Mouse (Mus musculus): ENCODE results near the gene Rgl2. TPM values are rescaled to one million over a fixed set of nuclear protein-coding genes. Genes with fewer than 3 reads are reported as not detected.
A peak's percentile ranks its signal among the peaks of the same experiment; 100 is the strongest.

Gene Rgl2
- polyA plus RNA-seq, 1 experiment from 2014 or later: 52.3 TPM

- peak overlapping the region; percentile 47 for H3K4me3 ChIP-seq (replicated peaks; ENCODE audit: low read length)
- H3K36me3 ChIP-seq (ENCODE audit: control insufficient read depth, insufficient read depth): no peaks in the 10 kb centered on the region
- no peak for ATAC-seq
- H3K9me3 ChIP-seq (ENCODE audit: control insufficient read depth, low read length): no peaks in the 10 kb centered on the region
- peak overlapping the region; percentile 68 for H3K9ac ChIP-seq (replicated peaks; ENCODE audit: low read depth, low read length)
- H3K27ac ChIP-seq (ENCODE audit: low read length): peak overlapping the region; percentile 23; the same call in 1 of the 2 replicates
- peaks cover 41% of the 10 kb centered on the region for H3K4me1 ChIP-seq (replicated peaks; ENCODE audit: control insufficient read depth, insufficient read depth, low read length)
- peak overlapping the region; percentile 80 for H3K4me2 ChIP-seq (ENCODE audit: low read length)
- WGBS: under 1% methylated on average over 52 of the region's 52 CpGs
- H3K27me3 ChIP-seq (replicated peaks; ENCODE audit: control insufficient read depth, insufficient read depth, low read length): no peaks in the 10 kb centered on the region
Measured at GRCm38 (mm10) chr17:33919351-33920281, 9.7 kb upstream of the Rgl2 start.

- Histone ChIP-seq H3K27ac (ENCODE audit: low read length) (peak overlapping the region; percentile 23; the same call in 1 of the 2 replicates), H3K9me3 (ENCODE audit: control insufficient read depth, low read length) (no peaks in the 10 kb centered on the region)
- ATAC-seq: no peak; the same call in 1 of the 2 replicates
Measured at GRCm38 (mm10) chr17:33920282-33921097, 8.9 kb upstream of the Rgl2 start.

GRCm38 (mm10) chr17:33921361-33921760 is 8.0 kb upstream of the Rgl2 start:
- Histone ChIP-seq H3K4me2 (ENCODE audit: low read length) (no peak overlapping the region), H3K9me3 (ENCODE audit: control insufficient read depth, low read length) (no peaks in the 10 kb centered on the region), H3K9ac (replicated peaks; ENCODE audit: low read depth, low read length) (no peak overlapping the region), H3K4me1 (replicated peaks; ENCODE audit: control insufficient read depth, insufficient read depth, low read length) (peaks cover 32% of the 10 kb centered on the region), H3K27ac (ENCODE audit: low read length) (no peak overlapping the region), H3K36me3 (ENCODE audit: control insufficient read depth, insufficient read depth) (no peaks in the 10 kb centered on the region), H3K27me3 (replicated peaks; ENCODE audit: control insufficient read depth, insufficient read depth, low read length) (no peaks in the 10 kb centered on the region), H3K4me3 (replicated peaks; ENCODE audit: low read length) (no peak overlapping the region)
- WGBS: 88% methylated on average over 7 of the region's 7 CpGs
- no peak for ATAC-seq

More at GRCm38 (mm10) chr17:33920282-33921097, 8.9 kb upstream of the Rgl2 start:
- peaks cover 33% of the 10 kb centered on the region for H3K4me1 ChIP-seq (replicated peaks; ENCODE audit: control insufficient read depth, insufficient read depth, low read length)
- peak overlapping the region; percentile 80 for H3K4me2 ChIP-seq (ENCODE audit: low read length)
- peak overlapping the region; percentile 47 for H3K4me3 ChIP-seq (replicated peaks; ENCODE audit: low read length)
- WGBS: under 1% methylated on average over 36 of the region's 36 CpGs
- H3K36me3 ChIP-seq (ENCODE audit: control insufficient read depth, insufficient read depth): no peaks in the 10 kb centered on the region
- H3K9ac ChIP-seq (replicated peaks; ENCODE audit: low read depth, low read length): peak overlapping the region; percentile 68
- H3K27me3 ChIP-seq (replicated peaks; ENCODE audit: control insufficient read depth, insufficient read depth, low read length): no peaks in the 10 kb centered on the region

GRCm38 (mm10) chr17:33924577-33925283 is 4.6 kb upstream of the Rgl2 start:
- ATAC-seq: no peak
- Histone ChIP-seq H3K4me3 (replicated peaks; ENCODE audit: low read length) (no peak overlapping the region), H3K9ac (replicated peaks; ENCODE audit: low read depth, low read length) (no peak overlapping the region), H3K27me3 (replicated peaks; ENCODE audit: control insufficient read depth, insufficient read depth, low read length) (no peaks in the 10 kb centered on the region), H3K9me3 (ENCODE audit: control insufficient read depth, low read length) (no peaks in the 10 kb centered on the region), H3K4me1 (replicated peaks; ENCODE audit: control insufficient read depth, insufficient read depth, low read length) (peaks cover 20% of the 10 kb centered on the region), H3K27ac (ENCODE audit: low read length) (no peak overlapping the region), H3K4me2 (ENCODE audit: low read length) (no peak overlapping the region), H3K36me3 (ENCODE audit: control insufficient read depth, insufficient read depth) (0 out of 2 replicates have a peak, but pooled peaks cover 2% of the 10 kb centered on the region)
- 85% methylated on average over 10 of the region's 10 CpGs for WGBS

GRCm38 (mm10) chr17:33925406-33926116 is 3.8 kb upstream of the Rgl2 start:
- H3K4me3 ChIP-seq (replicated peaks; ENCODE audit: low read length): no peak overlapping the region
- no peak overlapping the region for H3K9ac ChIP-seq (replicated peaks; ENCODE audit: low read depth, low read length)
- no peaks in the 10 kb centered on the region for H3K9me3 ChIP-seq (ENCODE audit: control insufficient read depth, low read length)
- 84% methylated on average over 21 of the region's 21 CpGs for WGBS
- H3K27me3 ChIP-seq (replicated peaks; ENCODE audit: control insufficient read depth, insufficient read depth, low read length): no peaks in the 10 kb centered on the region
- H3K27ac ChIP-seq (ENCODE audit: low read length): no peak overlapping the region
- no peak for ATAC-seq
- H3K4me2 ChIP-seq (ENCODE audit: low read length): no peak overlapping the region
- H3K36me3 ChIP-seq (ENCODE audit: control insufficient read depth, insufficient read depth): 0 out of 2 replicates have a peak, but pooled peaks cover 2% of the 10 kb centered on the region
- H3K4me1 ChIP-seq (replicated peaks; ENCODE audit: control insufficient read depth, insufficient read depth, low read length): peaks cover 12% of the 10 kb centered on the region

GRCm38 (mm10) chr17:33926207-33926932 is 3.0 kb upstream of the Rgl2 start:
- no peak overlapping the region for H3K4me3 ChIP-seq (replicated peaks; ENCODE audit: low read length)
- H3K9me3 ChIP-seq (ENCODE audit: control insufficient read depth, low read length): no peaks in the 10 kb centered on the region
- 0 out of 2 replicates have a peak, but pooled peaks cover 2% of the 10 kb centered on the region for H3K36me3 ChIP-seq (ENCODE audit: control insufficient read depth, insufficient read depth)
- peaks cover 17% of the 10 kb centered on the region for H3K4me1 ChIP-seq (replicated peaks; ENCODE audit: control insufficient read depth, insufficient read depth, low read length)
- WGBS: 74% methylated on average over 17 of the region's 17 CpGs
- H3K9ac ChIP-seq (replicated peaks; ENCODE audit: low read depth, low read length): no peak overlapping the region
- H3K4me2 ChIP-seq (ENCODE audit: low read length): no peak overlapping the region
- no peaks in the 10 kb centered on the region for H3K27me3 ChIP-seq (replicated peaks; ENCODE audit: control insufficient read depth, insufficient read depth, low read length)
- no peak for ATAC-seq
- H3K27ac ChIP-seq (ENCODE audit: low read length): no peak overlapping the region

GRCm38 (mm10) chr17:33928251-33928947 is 944 bp upstream of the Rgl2 start:
- Histone ChIP-seq H3K27ac (ENCODE audit: low read length) (no peak overlapping the region), H3K4me2 (ENCODE audit: low read length) (peak overlapping the region; percentile 98), H3K9me3 (ENCODE audit: control insufficient read depth, low read length) (no peaks in the 10 kb centered on the region), H3K9ac (replicated peaks; ENCODE audit: low read depth, low read length) (peak overlapping the region; percentile 84), H3K27me3 (replicated peaks; ENCODE audit: control insufficient read depth, insufficient read depth, low read length) (no peaks in the 10 kb centered on the region), H3K36me3 (ENCODE audit: control insufficient read depth, insufficient read depth) (0 out of 2 replicates have a peak, but pooled peaks cover 5% of the 10 kb centered on the region), H3K4me1 (replicated peaks; ENCODE audit: control insufficient read depth, insufficient read depth, low read length) (peaks cover 18% of the 10 kb centered on the region), H3K4me3 (replicated peaks; ENCODE audit: low read length) (peak overlapping the region; percentile 76)
- ATAC-seq: no peak
- 62% methylated on average over 21 of the region's 21 CpGs for WGBS

All from forebrain, embryonic 16.5 days (tissue).